Mouse (Mus musculus) lung, adult 2 months (tissue): ENCODE results near the gene Cntnap2.

Experiments used
- CTCF ChIP-seq: fragments of 200-500 bp; IDR thresholded peaks from 2 replicates; pipeline ENCODE4 v1.5.1; 2011; ENCODE audit warnings: mild to moderate bottlenecking, low read length, control low read depth; ENCODE audit not compliant: insufficient read depth
- POLR2A ChIP-seq: fragments of 200-500 bp; IDR thresholded peaks from 2 replicates; pipeline ENCODE4 v1.6.1; 2011; ENCODE audit warnings: low read depth, mild to moderate bottlenecking, control low read depth, low read length, borderline replicate concordance; ENCODE audit errors: extremely low read depth

- TF ChIP-seq POLR2A (no peak), CTCF (no peak)
Measured at GRCm38 (mm10) chr6:47341503-47341884, 2282.3 kb downstream of the Cntnap2 start.
